In the genomic region with DNA sequence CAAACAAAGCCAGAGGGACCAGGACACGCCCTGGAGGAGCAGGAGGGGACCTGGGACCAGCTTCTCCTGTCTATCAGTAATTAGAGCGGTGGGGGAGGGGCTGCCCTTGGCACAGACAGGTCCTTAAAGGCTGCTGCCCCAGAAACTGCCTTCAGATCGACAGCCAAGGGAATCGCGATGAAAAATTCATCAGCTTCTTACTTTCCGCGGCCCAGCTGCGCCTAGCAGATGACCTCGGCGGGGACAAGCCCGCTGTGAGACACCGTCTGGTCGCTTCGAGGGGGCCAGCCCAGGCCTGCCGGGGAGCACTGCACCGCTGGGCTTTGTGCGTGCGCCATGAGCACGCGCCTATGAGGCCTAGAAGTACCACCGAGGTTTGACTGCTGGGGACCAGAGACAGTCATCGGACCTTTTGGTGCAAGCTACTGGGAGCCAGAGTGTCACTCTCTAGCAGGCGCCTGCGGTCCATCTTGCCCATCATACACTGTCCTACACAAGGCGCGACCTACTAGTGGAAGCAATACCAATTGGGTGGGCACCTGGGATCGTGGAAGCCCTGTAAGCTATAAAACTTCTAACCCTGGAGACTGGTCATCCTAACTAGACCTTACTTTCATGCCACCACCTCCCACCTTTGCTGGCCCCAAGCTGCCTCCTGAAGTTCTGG, we compare ENCODE assay signal across 9 mouse cellular contexts. TPM values are rescaled to one million over a fixed set of nuclear protein-coding genes. Genes with fewer than 3 reads are reported as not detected.
DNase-seq lines count a peak whose midpoint lies in the region; ATAC-seq and TF ChIP-seq lines count a peak whose summit lies in the region.
"Had no signal": no experiment of that assay in that cellular context is flagged by ENCODE, and none has a peak within 500 bp of the region (broad histone marks: within the 10 kb centered on the region; RNA-seq: fewer than 3 reads in every experiment).

No protein-coding gene starts in this region.

- ATAC-seq in hindbrain, embryonic 14.5 days (ENCODE audit: low FRiP score): peak; percentile 63
- ATAC-seq in liver, embryonic 14.5 days (ENCODE audit: insufficient read depth): no peak
- no peak for ATAC-seq in megakaryocyte-erythroid progenitor cell, adult 5-6 weeks (replicated peaks; ENCODE audit: low FRiP score, low TSS enrichment, poor library complexity, severe bottlenecking)

- peak overlapping the region; percentile 77 for H3K4me2 ChIP-seq in hindbrain, embryonic 14.5 days (replicated peaks)
- peak overlapping the region; percentile 57 for H3K4me2 ChIP-seq in liver, embryonic 14.5 days (ENCODE audit: low read depth)

- H3K27me3 ChIP-seq in ES-Bruce4 (ENCODE audit: control insufficient read depth, insufficient read depth, low read length, poor library complexity, severe bottlenecking): 0 out of 2 replicates have a peak, but pooled peaks cover 2% of the 10 kb centered on the region
- H3K27me3 ChIP-seq in embryonic facial prominence, embryonic 10.5 days (replicated peaks; ENCODE audit: low read depth, poor library complexity, severe bottlenecking): peaks cover 26% of the 10 kb centered on the region
- no peaks in the 10 kb centered on the region for H3K27me3 ChIP-seq in hindbrain, embryonic 14.5 days (ENCODE audit: control insufficient read depth, insufficient read depth, low read length)
- H3K27me3 ChIP-seq in liver, embryonic 14.5 days (ENCODE audit: control insufficient read depth, insufficient read depth, low read length): no peaks in the 10 kb centered on the region

- H3K36me3 ChIP-seq in ES-Bruce4 (ENCODE audit: control insufficient read depth, insufficient read depth, low read length, poor library complexity, severe bottlenecking): no peaks in the 10 kb centered on the region
- no peaks in the 10 kb centered on the region for H3K36me3 ChIP-seq in embryonic facial prominence, embryonic 10.5 days (replicated peaks)
- H3K36me3 ChIP-seq in hindbrain, embryonic 14.5 days (replicated peaks; ENCODE audit: control insufficient read depth, insufficient read depth): no peaks in the 10 kb centered on the region
- no peaks in the 10 kb centered on the region for H3K36me3 ChIP-seq in liver, embryonic 14.5 days (replicated peaks; ENCODE audit: control insufficient read depth, insufficient read depth, low read depth)

- peak overlapping the region; percentile 65 for H3K4me3 ChIP-seq in ES-Bruce4 (ENCODE audit: low read depth, low read length)
- H3K4me3 ChIP-seq in embryonic facial prominence, embryonic 10.5 days: peak overlapping the region; percentile 52
- peak overlapping the region; percentile 35; the same call in 1 of the 2 replicates for H3K4me3 ChIP-seq in hindbrain, embryonic 14.5 days (replicated peaks; ENCODE audit: low read length)
- H3K4me3 ChIP-seq in liver, embryonic 14.5 days (ENCODE audit: insufficient read depth in 1 of 2, low read depth in 2 of 2, low read length in 2 of 2): no peak overlapping the region
- H3K4me3 ChIP-seq: myocyte had no signal

- 11% methylated on average over 27 of the region's 27 CpGs for WGBS in embryonic facial prominence, embryonic 10.5 days
- 11% methylated on average over 27 of the region's 27 CpGs for WGBS in hindbrain, embryonic 14.5 days
- WGBS in liver, embryonic 14.5 days (ENCODE audit: insufficient replicate concordance): 31% methylated on average over 27 of the region's 27 CpGs

- no peaks in the 10 kb centered on the region for H3K9me3 ChIP-seq in ES-Bruce4 (replicated peaks; ENCODE audit: control insufficient read depth, insufficient read depth, low read length, poor library complexity, severe bottlenecking)
- H3K9me3 ChIP-seq in embryonic facial prominence, embryonic 10.5 days: no peaks in the 10 kb centered on the region
- no peaks in the 10 kb centered on the region for H3K9me3 ChIP-seq in hindbrain, embryonic 14.5 days (ENCODE audit: control insufficient read depth, low read length)
- no peaks in the 10 kb centered on the region for H3K9me3 ChIP-seq in liver, embryonic 14.5 days (ENCODE audit: control insufficient read depth, low read length)

- H3K4me1 ChIP-seq in ES-Bruce4 (ENCODE audit: control insufficient read depth, insufficient read depth, low read length): no peaks in the 10 kb centered on the region
- H3K4me1 ChIP-seq in embryonic facial prominence, embryonic 10.5 days: peaks cover 17% of the 10 kb centered on the region
- peaks cover 15% of the 10 kb centered on the region for H3K4me1 ChIP-seq in hindbrain, embryonic 14.5 days (replicated peaks; ENCODE audit: control insufficient read depth, insufficient read depth, low read length)
- no peaks in the 10 kb centered on the region for H3K4me1 ChIP-seq in liver, embryonic 14.5 days (replicated peaks; ENCODE audit: control insufficient read depth in 2 of 2, insufficient read depth in 2 of 2, low read length in 1 of 2)

- peak; percentile 7 to 37 for DNase-seq in adrenal gland, adult (ENCODE audit: inconsistent age in 2 of 2, low spot score in 1 of 2)
- DNase-seq in adrenal gland, adult 18-20 months (ENCODE audit: low spot score in 2 of 2): no peak
- DNase-seq in embryonic facial prominence, embryonic 10.5 days (ENCODE audit: low spot score): peak; percentile 57
- peak; percentile 66 for DNase-seq in hindbrain, embryonic 14.5 days (ENCODE audit: low spot score)
- DNase-seq in liver, embryonic 14.5 days (ENCODE audit: low read depth in 3 of 3, low spot score in 3 of 3): no peak
- DNase-seq in right cerebral cortex, postnatal 14 days: peak; percentile 64

- no peak for TF ChIP-seq CTCF in ES-Bruce4 (IDR thresholded peaks at IDR 0.05; ENCODE audit: low read depth, low read length)
- TF ChIP-seq CTCF in liver, embryonic 14.5 days (IDR thresholded peaks at IDR 0.05; ENCODE audit: low read depth): no peak

- peak overlapping the region; percentile 22 for H3K9ac ChIP-seq in ES-Bruce4 (ENCODE audit: low read depth, poor library complexity, severe bottlenecking)
- peak overlapping the region; percentile 65 for H3K9ac ChIP-seq in hindbrain, embryonic 14.5 days
- H3K9ac ChIP-seq in liver, embryonic 14.5 days (replicated peaks): no peak overlapping the region

- H3K27ac ChIP-seq in ES-Bruce4 (ENCODE audit: insufficient read depth, low read length): no peak overlapping the region
- peak overlapping the region; percentile 83 for H3K27ac ChIP-seq in embryonic facial prominence, embryonic 10.5 days (replicated peaks)
- peak overlapping the region; percentile 84 for H3K27ac ChIP-seq in hindbrain, embryonic 14.5 days
- H3K27ac ChIP-seq in liver, embryonic 14.5 days: no peak overlapping the region

- no peak for TF ChIP-seq POLR2A in ES-Bruce4 (IDR thresholded peaks at IDR 0.05; ENCODE audit: insufficient read depth, low read length)

- TF ChIP-seq EP300 in ES-Bruce4 (IDR thresholded peaks at IDR 0.05; ENCODE audit: insufficient read depth, low read depth, low read length): no peak
- no peak for TF ChIP-seq EP300 in liver, embryonic 14.5 days (IDR thresholded peaks at IDR 0.05; ENCODE audit: low read depth)

RNA-seq across cellular contexts. Expression of a gene that starts 33.3 kb away (rescaled TPM):
- total RNA-seq in adrenal gland, adult 18-20 months (2021): 1 to 10 TPM; 5.0 to 7.4 TPM
- not detected in 2 replicates for polyA plus RNA-seq in ES-Bruce4 (2011; ENCODE audit: insufficient read depth, insufficient read length, low read depth, missing spikeins)
- polyA plus RNA-seq in embryonic facial prominence, embryonic 10.5 days (2016; fragmentation: Nextera tagmentation; extraction: Ambion mirVana): 3.1 and 4.8 TPM in 2 replicates
- 9.7 and 10.3 TPM in 2 replicates for polyA plus RNA-seq in hindbrain, embryonic 14.5 days (2014; fragmentation: Nextera tagmentation; extraction: Ambion mirVana)
- polyA plus RNA-seq in liver, embryonic 14.5 days (2012; rRNA removed): 7.0 and 7.1 TPM in 2 replicates
- 13.6 and 14.1 TPM in 2 replicates for polyA plus RNA-seq in liver, embryonic 14.5 days (2014; fragmentation: Nextera tagmentation; extraction: Ambion mirVana)
- 0.67 and 0.81 TPM in 2 replicates for total RNA-seq in megakaryocyte-erythroid progenitor cell, adult 5-6 weeks (2014; fragmentation: Nextera tagmentation)
- total RNA-seq in megakaryocyte-erythroid progenitor cell, adult 5-6 weeks (2017): 1.6 and 3.5 TPM in 2 replicates
- polyA plus RNA-seq: myocyte had no signal

Comparison
In these comparisons a context has a peak if more than half of its experiments do, and no peak if none do; other contexts are left out.
1. DNase-seq: peak in adrenal gland, adult (2 of 2), embryonic facial prominence, embryonic 10.5 days (single experiment), hindbrain, embryonic 14.5 days (single experiment) and right cerebral cortex, postnatal 14 days (single experiment); none in adrenal gland, adult 18-20 months (0 of 2) and liver, embryonic 14.5 days (0 of 3).
2. H3K27ac ChIP-seq: peak in embryonic facial prominence, embryonic 10.5 days (single experiment) and hindbrain, embryonic 14.5 days (single experiment); none in ES-Bruce4 (single experiment) and liver, embryonic 14.5 days (single experiment).
3. H3K4me3 ChIP-seq: peak in ES-Bruce4 (single experiment), embryonic facial prominence, embryonic 10.5 days (single experiment) and hindbrain, embryonic 14.5 days (single experiment); none in liver, embryonic 14.5 days (0 of 2).